Mouse (Mus musculus) monocyte, adult 59 days (primary cell): ENCODE results near the gene Tmem132d. TPM values are rescaled to one million over a fixed set of nuclear protein-coding genes. Genes with fewer than 3 reads are reported as not detected.

ENCODE experiments used
- total RNA-seq, 2 experiments: library from RNA; stranded (reverse); gene quantifications; one replicate each; pipeline ENCODE4 v1.2.4; 2023

Gene Tmem132d
- not detected for total RNA-seq

GRCm38 (mm10) chr5:128432916-128433315, at the start of gene Tmem132d:
TSS of gene Tmem132d (minus strand) at chr5:128433077.

Other genes with a start within 250 kb of the Tmem132d start
- under 1 TPM; 0.15 to 0.24 TPM for gene Fzd10, start 167.8 kb upstream of the Tmem132d start, total RNA-seq